Mouse (Mus musculus) lung, embryonic 14.5 days (tissue): ENCODE measurements around the gene Twf2. TPM values are rescaled to one million over a fixed set of nuclear protein-coding genes. Genes with fewer than 3 reads are reported as not detected.

ENCODE experiments used
- ATAC-seq: fragments of 200-750 bp; cut with Nextera tagmentation; 2 replicates; pipeline ENCODE4 v1.8.0; 2017; ENCODE audit warnings: mild to moderate bottlenecking, moderate TSS enrichment, moderate library complexity; ENCODE audit not compliant: insufficient read depth
- DNase-seq: peaks from one replicate; pipeline ENCODE4 v3.0.0-alpha.2; 2015
- H3K27ac ChIP-seq: fragments of 300-500 bp; sonication (generic); 2 replicates; pipeline ENCODE4 v1.5.1; 2014; ENCODE audit warnings: low read depth, mild to moderate bottlenecking, moderate library complexity
- H3K27me3 ChIP-seq: fragments of 300-500 bp; sonication (generic); 2 replicates; pipeline ENCODE4 v1.6.1; 2014; ENCODE audit warnings: low read length, control low read depth; ENCODE audit not compliant: insufficient read depth
- H3K36me3 ChIP-seq: fragments of 300-500 bp; sonication (generic); 2 replicates; pipeline ENCODE4 v1.6.1; 2014; ENCODE audit warnings: control low read depth; ENCODE audit not compliant: insufficient read depth
- H3K4me1 ChIP-seq: fragments of 300-500 bp; sonication (generic); 2 replicates; pipeline ENCODE4 v1.6.1; 2014; ENCODE audit warnings: antibody characterized with exemption, control low read depth; ENCODE audit not compliant: insufficient read depth
- H3K4me2 ChIP-seq: fragments of 300-500 bp; sonication (generic); 2 replicates; pipeline ENCODE4 v1.6.1; 2014; ENCODE audit warnings: mild to moderate bottlenecking
- H3K4me3 ChIP-seq: fragments of 300-500 bp; sonication (generic); 2 replicates; pipeline ENCODE4 v1.5.1; 2014; ENCODE audit warnings: low read depth, low read length
- H3K9ac ChIP-seq: fragments of 300-500 bp; sonication (generic); 2 replicates; pipeline ENCODE4 v1.6.1; 2014
- H3K9me3 ChIP-seq: fragments of 300-500 bp; sonication (generic); 2 replicates; pipeline ENCODE4 v1.6.1; 2016; ENCODE audit warnings: low read depth, low read length, control low read depth
- CTCF ChIP-seq: IDR thresholded peaks from 2 replicates; pipeline ENCODE4 v1.5.1; 2016; ENCODE audit warnings: antibody characterized with exemption, low read depth
- WGBS: fragments of 180-500 bp; shearing (Covaris S2); extraction: QIAGEN DNeasy Blood & Tissue Kit; methylation state at CpG from one replicate; pipeline ENCODE4 v1.1.7; 2014; 5-methylcytosine and 5-hydroxymethylcytosine counted together
- polyA plus RNA-seq: library from polyadenylated mRNA; unstranded; fragments of >200 nt; fragmentation: Nextera tagmentation; extraction: Ambion mirVana; gene quantifications from 2 replicates; pipeline ENCODE4 v1.2.1, GENCODE M21; 2014

Twf2 gene
- polyA plus RNA-seq, 1 experiment from 2014 or later, result 78.1 TPM

DNA sequence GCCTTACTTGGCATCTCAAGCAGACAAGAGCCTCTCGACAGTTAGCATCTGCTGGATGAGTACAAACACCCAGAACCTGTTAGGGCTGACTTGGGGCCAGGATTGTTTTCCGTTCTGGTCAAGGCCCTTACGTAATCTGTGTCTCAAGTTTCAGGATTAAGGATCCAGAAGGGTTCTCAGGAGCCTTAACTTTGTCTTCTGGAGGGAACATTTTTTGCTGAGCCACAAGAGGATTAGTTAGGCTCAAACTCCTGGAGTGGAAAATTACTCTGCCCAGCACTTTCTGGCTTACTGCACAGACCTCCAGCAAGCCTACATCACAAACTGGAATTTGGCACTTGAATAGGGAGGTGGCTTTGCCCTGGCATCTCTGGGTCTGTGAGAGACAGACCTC is 33.9 kb downstream of the Twf2 start:
- WGBS, result 60% methylated on average over 3 of the region's 3 CpGs
- Histone ChIP-seq H3K4me3 (no peak overlapping the region), H3K27ac (no peak overlapping the region), H3K27me3 (no peaks in the 10 kb centered on the region), H3K9ac (no peak overlapping the region), H3K4me2 (no peak overlapping the region), H3K4me1 (no peaks in the 10 kb centered on the region), H3K9me3 (no peaks in the 10 kb centered on the region), H3K36me3 (peaks cover 97% of the 10 kb centered on the region)
- DNase-seq, result no peak
- no peak for TF ChIP-seq CTCF
- no peak for ATAC-seq

- Histone ChIP-seq H3K9ac (no peak overlapping the region), H3K36me3 (peaks cover 98% of the 10 kb centered on the region), H3K4me2 (no peak overlapping the region), H3K9me3 (no peaks in the 10 kb centered on the region), H3K4me1 (no peaks in the 10 kb centered on the region), H3K4me3 (no peak overlapping the region), H3K27me3 (no peaks in the 10 kb centered on the region), H3K27ac (no peak overlapping the region)
- ATAC-seq (no peak), DNase-seq (no peak)
- 86% methylated on average over 8 of the region's 8 CpGs for WGBS
- TF ChIP-seq CTCF, result no peak
Measured at GRCm38 (mm10) chr9:106237401-106237800, 34.5 kb downstream of the Twf2 start.

DNA sequence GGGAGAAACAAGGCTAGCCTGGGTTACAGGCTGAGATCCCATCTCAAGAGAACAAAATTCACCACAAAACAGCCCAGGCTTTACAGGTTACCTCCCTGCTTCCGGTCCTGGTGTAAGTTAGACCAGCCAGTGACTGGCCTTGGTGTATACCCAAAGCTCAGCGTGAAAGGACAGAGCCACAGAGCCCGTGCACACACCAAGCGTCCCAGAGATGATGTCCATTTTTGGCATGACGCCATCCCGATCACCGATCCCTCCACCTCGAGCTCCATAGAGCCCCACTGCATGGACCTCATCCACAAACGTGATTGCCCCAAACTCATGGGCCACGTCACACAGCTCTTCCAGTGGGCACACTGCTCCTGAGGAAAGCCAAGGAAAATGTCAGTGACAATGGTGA is 35.0 kb downstream of the Twf2 start:
- H3K9ac ChIP-seq, result no peak overlapping the region
- ATAC-seq (no peak), DNase-seq (no peak)
- H3K4me2 ChIP-seq, result no peak overlapping the region
- WGBS, result 89% methylated on average over 10 of the region's 10 CpGs
- H3K36me3 ChIP-seq, result peaks cover 99% of the 10 kb centered on the region
- H3K4me3 ChIP-seq, result no peak overlapping the region
- TF ChIP-seq CTCF, result no peak
- H3K27me3 ChIP-seq, result no peaks in the 10 kb centered on the region
- no peaks in the 10 kb centered on the region for H3K4me1 ChIP-seq
- no peaks in the 10 kb centered on the region for H3K9me3 ChIP-seq
- H3K27ac ChIP-seq, result no peak overlapping the region

- TF ChIP-seq CTCF, result no peak
Measured at GRCm38 (mm10) chr9:106241541-106242164, 38.7 kb downstream of the Twf2 start.

GRCm38 (mm10) chr9:106242813-106243488 is 40.0 kb downstream of the Twf2 start:
- no peak for ATAC-seq

More at GRCm38 (mm10) chr9:106241541-106242164, 38.7 kb downstream of the Twf2 start:
- ATAC-seq (no peak), DNase-seq (no peak)
- 88% methylated on average over 10 of the region's 10 CpGs for WGBS
- Histone ChIP-seq H3K27ac (no peak overlapping the region), H3K9me3 (no peaks in the 10 kb centered on the region), H3K4me3 (no peak overlapping the region), H3K27me3 (no peaks in the 10 kb centered on the region), H3K9ac (no peak overlapping the region), H3K4me1 (peaks cover 8% of the 10 kb centered on the region; the same call in 1 of the 2 replicates), H3K36me3 (peaks cover 72% of the 10 kb centered on the region), H3K4me2 (no peak overlapping the region)

DNA sequence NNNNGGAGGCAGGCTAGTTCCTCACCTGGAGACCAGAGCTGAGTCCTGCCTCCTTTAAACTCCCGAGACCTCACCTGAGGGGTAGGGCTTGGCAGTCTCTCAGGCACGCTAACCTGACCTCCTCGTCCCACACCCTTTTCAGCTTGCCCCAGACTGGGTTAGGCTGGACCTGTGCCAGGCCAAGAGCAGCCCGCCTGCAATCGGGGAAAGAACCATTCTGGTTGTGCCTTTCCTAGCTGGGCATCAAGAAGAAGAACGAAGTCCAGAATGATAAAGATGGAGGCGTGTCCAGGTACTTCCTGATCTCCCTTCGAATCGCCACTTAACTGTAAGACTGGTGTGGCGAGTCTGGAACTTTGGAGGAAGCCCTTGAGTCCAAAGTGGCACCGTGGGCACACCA is 46.6 kb downstream of the Twf2 start:
- no peak for ATAC-seq
- DNase-seq, result no peak

More at GRCm38 (mm10) chr9:106242813-106243488, 40.0 kb downstream of the Twf2 start:
- no peak overlapping the region; the same call in 1 of the 2 replicates for H3K9ac ChIP-seq
- WGBS, result 58% methylated on average over 19 of the region's 19 CpGs
- no peaks in the 10 kb centered on the region for H3K27me3 ChIP-seq
- peaks cover 11% of the 10 kb centered on the region; the same call in 1 of the 2 replicates for H3K4me1 ChIP-seq
- no peaks in the 10 kb centered on the region for H3K9me3 ChIP-seq
- peaks cover 59% of the 10 kb centered on the region for H3K36me3 ChIP-seq
- 0 out of 2 replicates have a peak overlapping the region, but pooled peaks have one; percentile 20 for H3K4me2 ChIP-seq
- peak; percentile 69 for DNase-seq
- TF ChIP-seq CTCF, result no peak
- no peak overlapping the region for H3K4me3 ChIP-seq
- H3K27ac ChIP-seq, result peak overlapping the region; percentile 65; the same call in 1 of the 2 replicates

GRCm38 (mm10) chr9:106250245-106250644 is 47.3 kb downstream of the Twf2 start:
- WGBS, result 18% methylated on average over 4 of the region's 4 CpGs
- H3K36me3 ChIP-seq, result peaks cover 3% of the 10 kb centered on the region
- no peaks in the 10 kb centered on the region for H3K9me3 ChIP-seq
- peak; percentile 54 for ATAC-seq
- DNase-seq, result peak; percentile 66
- no peak overlapping the region for H3K4me3 ChIP-seq
- peaks cover 21% of the 10 kb centered on the region; the same call in 1 of the 2 replicates for H3K4me1 ChIP-seq
- no peak overlapping the region for H3K4me2 ChIP-seq
- peak overlapping the region; percentile 51 for H3K27ac ChIP-seq
- no peaks in the 10 kb centered on the region for H3K27me3 ChIP-seq
- H3K9ac ChIP-seq, result no peak overlapping the region; the same call in 1 of the 2 replicates
- TF ChIP-seq CTCF, result no peak

More for the DNA sequence above, 46.6 kb downstream of the Twf2 start:
- Histone ChIP-seq H3K4me3 (no peak overlapping the region), H3K27ac (peak overlapping the region; percentile 51), H3K9ac (no peak overlapping the region), H3K9me3 (no peaks in the 10 kb centered on the region), H3K36me3 (peaks cover 6% of the 10 kb centered on the region), H3K27me3 (no peaks in the 10 kb centered on the region), H3K4me1 (peaks cover 21% of the 10 kb centered on the region; the same call in 1 of the 2 replicates), H3K4me2 (no peak overlapping the region)
- WGBS, result 75% methylated on average over 11 of the region's 11 CpGs
- no peak for TF ChIP-seq CTCF
